Mouse (Mus musculus) heart, adult 2 months (tissue): ENCODE measurements at regions not wholly inside any gene's neighbourhood (a gene's known extent, or its start where the extent isn't known, plus 50 kb on each side); places are given as distances from the start of the nearest gene placed in this dataset.

Experiments
- CTCF ChIP-seq: fragments of 200-600 bp; IDR thresholded peaks from 2 replicates; pipeline ENCODE4 v1.8.1; 2022; ENCODE audit warnings: antibody characterized with exemption, mild to moderate bottlenecking, moderate library complexity
- EP300 ChIP-seq: fragments of 200-500 bp; IDR thresholded peaks from 2 replicates; pipeline ENCODE4 v1.6.1; 2011; ENCODE audit warnings: low read depth, low read length, control low read depth; ENCODE audit not compliant: insufficient read depth

GRCm38 (mm10) chr8:79583326-79583725 lies 56.1 kb upstream of the Otud4 start:
- TF ChIP-seq CTCF (peak; percentile 72), EP300 (no peak)
